Mouse (Mus musculus) lung, adult 10 weeks (tissue): ENCODE measurements around the gene Nek7. TPM values are rescaled to one million over a fixed set of nuclear protein-coding genes. Genes with fewer than 3 reads are reported as not detected.

ENCODE experiments used
- polyA plus RNA-seq: library from polyadenylated mRNA; stranded (reverse); fragments of 350-450 nt; fragmentation: Illumina TruSeq; extraction: RNeasy Lipid Tissue Mini Kit (QIAGEN cat#74804); gene quantifications from one replicate; pipeline ENCODE4 v1.2.3, GENCODE M21; 2014; ENCODE audit warnings: low read depth, low replicate concordance; ENCODE audit not compliant: insufficient read depth

Nek7 gene
- polyA plus RNA-seq: 38.6 TPM

GRCm38 (mm10) chr1:138619996-138620461, at the start of gene Nek7:
Gene Nek7, minus strand, starts transcription at chr1:138620141.

Other genes starting within 250 kb of the Nek7 start
- not detected for gene Lhx9, start 228.4 kb upstream of the Nek7 start, polyA plus RNA-seq
- gene 2310009B15Rik, start 236.7 kb upstream of the Nek7 start, polyA plus RNA-seq: 16.5 TPM